Mouse (Mus musculus): Measurements from ENCODE around the gene Gnptab. TPM values are rescaled to one million over a fixed set of nuclear protein-coding genes. Genes with fewer than 3 reads are reported as not detected.
"Not testable (repeated sequence)": the region's sequence is repeated elsewhere in the genome, so short reads cannot be mapped to it uniquely, and the experiment has no call there.

Gene Gnptab
- polyA plus RNA-seq, 1 experiment = 41.2 TPM

DNA sequence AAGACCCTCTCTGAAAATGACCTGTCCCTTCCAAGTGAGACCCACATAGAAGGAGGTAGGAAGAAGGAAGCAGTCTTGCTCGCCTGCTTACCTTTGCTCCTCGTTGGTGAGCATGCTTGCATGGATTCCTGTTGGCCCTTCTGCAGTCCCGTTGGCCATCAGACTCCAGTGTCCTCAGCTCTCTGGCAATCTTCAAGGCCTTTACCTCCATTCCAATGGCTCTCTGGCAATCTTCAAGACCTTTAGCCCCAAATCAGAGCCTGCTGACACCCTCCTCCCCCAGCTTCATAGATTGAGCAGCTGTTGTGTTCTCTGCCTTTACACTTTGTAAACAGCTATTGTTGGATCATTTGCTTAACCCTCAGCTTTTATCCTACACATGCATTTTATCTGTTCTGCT is 14.7 kb upstream of the Gnptab start:
- no peaks in the 10 kb centered on the region for H3K4me1 ChIP-seq (ENCODE audit: control insufficient read depth, insufficient read depth, low read length)
- H3K4me3 ChIP-seq (replicated peaks; ENCODE audit: insufficient read depth, low read depth, low read length) = no peak overlapping the region
- no peaks in the 10 kb centered on the region for H3K27me3 ChIP-seq (ENCODE audit: control insufficient read depth, insufficient read depth, low read length)
- no peak for TF ChIP-seq POLR2A (IDR thresholded peaks at IDR 0.05; ENCODE audit: borderline replicate concordance, insufficient read depth, low read length)
- no peak for TF ChIP-seq CTCF (IDR thresholded peaks at IDR 0.05; ENCODE audit: borderline replicate concordance, insufficient read depth, low read depth, low read length)
- no peak overlapping the region for H3K27ac ChIP-seq (ENCODE audit: insufficient read depth, low read length)
- DNase-seq = no peak
- WGBS = 79% methylated on average over 3 of the region's 3 CpGs

DNA sequence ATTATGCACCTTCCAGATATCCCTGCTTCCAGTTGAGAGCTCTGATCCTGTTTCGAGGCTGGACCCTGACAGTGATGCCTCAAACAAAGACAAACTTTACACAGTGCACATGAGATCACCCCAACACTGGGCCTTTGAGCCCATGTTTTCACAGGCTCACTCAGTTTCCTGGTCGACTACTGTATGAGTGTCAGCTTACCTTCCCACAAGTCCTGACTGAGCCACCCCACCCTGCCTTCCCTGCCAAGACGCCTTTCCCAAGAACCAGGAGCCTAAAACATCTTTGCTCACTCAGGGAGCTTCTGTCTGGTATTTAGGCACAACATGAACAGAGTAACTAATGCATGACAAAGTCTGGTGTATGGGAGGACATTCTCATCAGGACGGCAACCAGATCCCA is 9.7 kb upstream of the Gnptab start:
- WGBS = 55% methylated on average over 4 of the region's 4 CpGs
- no peak overlapping the region for H3K4me3 ChIP-seq (replicated peaks; ENCODE audit: insufficient read depth, low read depth, low read length)
- no peaks in the 10 kb centered on the region for H3K27me3 ChIP-seq (ENCODE audit: control insufficient read depth, insufficient read depth, low read length)
- no peaks in the 10 kb centered on the region for H3K4me1 ChIP-seq (ENCODE audit: control insufficient read depth, insufficient read depth, low read length)
- TF ChIP-seq POLR2A (IDR thresholded peaks at IDR 0.05; ENCODE audit: borderline replicate concordance, insufficient read depth, low read length) (no peak), CTCF (IDR thresholded peaks at IDR 0.05; ENCODE audit: borderline replicate concordance, insufficient read depth, low read depth, low read length) (no peak)
- H3K27ac ChIP-seq (ENCODE audit: insufficient read depth, low read length) = no peak overlapping the region
- DNase-seq = no peak

GRCm38 (mm10) chr10:88371793-88372192 is 7.1 kb upstream of the Gnptab start:
- Histone ChIP-seq H3K27ac (ENCODE audit: insufficient read depth, low read length) (no peak overlapping the region), H3K27me3 (ENCODE audit: control insufficient read depth, insufficient read depth, low read length) (no peaks in the 10 kb centered on the region), H3K4me3 (replicated peaks; ENCODE audit: insufficient read depth, low read depth, low read length) (no peak overlapping the region), H3K4me1 (ENCODE audit: control insufficient read depth, insufficient read depth, low read length) (no peaks in the 10 kb centered on the region)
- WGBS = 1% methylated on average over 2 of the region's 2 CpGs
- TF ChIP-seq CTCF (IDR thresholded peaks at IDR 0.05; ENCODE audit: borderline replicate concordance, insufficient read depth, low read depth, low read length) (peak; percentile 41; the same call in 1 of the 2 replicates), POLR2A (IDR thresholded peaks at IDR 0.05; ENCODE audit: borderline replicate concordance, insufficient read depth, low read length) (no peak)
- DNase-seq = no peak

DNA sequence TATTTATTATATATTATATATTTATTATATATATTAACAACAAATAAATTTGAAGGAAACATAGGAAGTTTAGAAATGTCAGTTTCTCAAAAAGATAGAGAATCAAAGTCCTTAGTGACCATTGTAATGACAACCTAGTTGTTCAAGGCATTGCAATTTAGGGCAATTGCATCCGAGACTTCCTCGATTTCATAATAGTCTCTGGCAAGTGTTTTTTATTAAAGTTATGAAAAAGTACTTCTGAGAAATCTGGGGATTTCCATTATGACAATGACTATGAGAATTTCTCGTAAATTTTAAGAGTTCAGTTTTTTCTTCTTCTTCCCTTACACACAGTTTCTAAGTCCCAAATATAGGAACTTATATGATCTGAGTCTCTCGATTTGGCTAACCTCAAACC is 6.5 kb upstream of the Gnptab start:
- Histone ChIP-seq H3K4me3 (replicated peaks; ENCODE audit: insufficient read depth, low read depth, low read length) (no peak overlapping the region), H3K27me3 (ENCODE audit: control insufficient read depth, insufficient read depth, low read length) (no peaks in the 10 kb centered on the region), H3K4me1 (ENCODE audit: control insufficient read depth, insufficient read depth, low read length) (no peaks in the 10 kb centered on the region), H3K27ac (ENCODE audit: insufficient read depth, low read length) (no peak overlapping the region)
- no peak for DNase-seq
- TF ChIP-seq POLR2A (IDR thresholded peaks at IDR 0.05; ENCODE audit: borderline replicate concordance, insufficient read depth, low read length) = no peak
- TF ChIP-seq CTCF (IDR thresholded peaks at IDR 0.05; ENCODE audit: borderline replicate concordance, insufficient read depth, low read depth, low read length) = no peak
- 96% methylated on average over 4 of the region's 4 CpGs for WGBS

- 76% methylated on average over 2 of the region's 2 CpGs for WGBS
These were observed 6.0 kb upstream of the Gnptab start for GRCm38 (mm10) chr10:88372945-88373344.

GRCm38 (mm10) chr10:88374984-88375383 is 3.9 kb upstream of the Gnptab start:
- Histone ChIP-seq H3K27me3 (ENCODE audit: control insufficient read depth, insufficient read depth, low read length) (no peaks in the 10 kb centered on the region), H3K27ac (ENCODE audit: insufficient read depth, low read length) (no peak overlapping the region), H3K4me3 (replicated peaks; ENCODE audit: insufficient read depth, low read depth, low read length) (no peak overlapping the region), H3K4me1 (ENCODE audit: control insufficient read depth, insufficient read depth, low read length) (0 out of 2 replicates have a peak, but pooled peaks cover 3% of the 10 kb centered on the region)
- WGBS = 23% methylated on average over 10 of the region's 10 CpGs
- TF ChIP-seq POLR2A (IDR thresholded peaks at IDR 0.05; ENCODE audit: borderline replicate concordance, insufficient read depth, low read length) (no peak), CTCF (IDR thresholded peaks at IDR 0.05; ENCODE audit: borderline replicate concordance, insufficient read depth, low read depth, low read length) (no peak)
- no peak for DNase-seq

More at GRCm38 (mm10) chr10:88372945-88373344, 6.0 kb upstream of the Gnptab start:
- not testable (repeated sequence) for H3K27me3 ChIP-seq (ENCODE audit: control insufficient read depth, insufficient read depth, low read length); H3K4me1 ChIP-seq (ENCODE audit: control insufficient read depth, insufficient read depth, low read length); H3K27ac ChIP-seq (ENCODE audit: insufficient read depth, low read length); DNase-seq; H3K4me3 ChIP-seq (replicated peaks; ENCODE audit: insufficient read depth, low read depth, low read length)

DNA sequence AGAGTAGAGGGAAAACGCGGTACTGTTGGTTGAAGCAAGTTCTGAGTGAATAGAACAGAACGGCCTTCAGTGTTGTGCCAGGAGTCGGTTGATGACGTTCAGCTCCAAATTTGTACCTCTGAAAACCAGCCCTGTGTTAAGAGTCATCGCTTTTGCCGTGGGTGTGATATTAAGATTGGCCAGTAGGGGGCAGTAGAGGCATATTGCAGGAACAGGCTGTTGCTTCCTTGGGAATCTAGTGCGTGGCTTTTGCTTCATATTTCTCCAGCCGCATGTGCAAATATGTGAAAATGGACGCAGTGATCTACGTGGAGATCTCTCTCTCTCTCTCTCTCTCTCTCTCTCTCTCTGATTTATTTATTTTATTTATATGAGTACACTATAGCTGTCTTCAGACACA is 2.2 kb upstream of the Gnptab start:
- under 1% methylated on average over 11 of the region's 11 CpGs for WGBS
- Histone ChIP-seq H3K27ac (ENCODE audit: insufficient read depth, low read length) (no peak overlapping the region), H3K4me1 (ENCODE audit: control insufficient read depth, insufficient read depth, low read length) (peaks cover 6% of the 10 kb centered on the region; the same call in 1 of the 2 replicates), H3K4me3 (replicated peaks; ENCODE audit: insufficient read depth, low read depth, low read length) (no peak overlapping the region), H3K27me3 (ENCODE audit: control insufficient read depth, insufficient read depth, low read length) (no peaks in the 10 kb centered on the region)
- TF ChIP-seq CTCF (IDR thresholded peaks at IDR 0.05; ENCODE audit: borderline replicate concordance, insufficient read depth, low read depth, low read length) = peak; percentile 85
- TF ChIP-seq POLR2A (IDR thresholded peaks at IDR 0.05; ENCODE audit: borderline replicate concordance, insufficient read depth, low read length) = no peak
- peak; percentile 89 to 94 for DNase-seq

DNA sequence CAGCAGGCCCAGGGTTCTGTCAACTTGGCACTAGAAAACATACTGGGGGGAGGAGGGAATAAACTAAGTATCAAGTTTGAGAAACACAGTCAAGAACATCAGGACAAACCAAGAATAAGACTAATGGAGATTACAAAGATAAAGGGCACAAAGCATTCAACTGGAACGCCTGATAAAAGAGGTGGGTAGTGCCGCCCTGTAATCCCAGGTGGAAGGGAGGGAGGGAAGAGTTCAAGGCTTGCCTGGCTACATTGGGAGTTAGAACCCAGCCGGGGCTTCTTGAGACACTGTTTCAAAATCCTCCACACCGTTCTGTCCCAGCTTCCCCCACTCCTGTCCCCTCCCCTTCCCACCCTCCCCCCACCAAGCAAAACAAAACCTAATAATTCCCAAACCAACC is 1.3 kb upstream of the Gnptab start:
- DNase-seq = no peak
- WGBS = 80% methylated on average over 4 of the region's 4 CpGs
- no peak for TF ChIP-seq CTCF (IDR thresholded peaks at IDR 0.05; ENCODE audit: borderline replicate concordance, insufficient read depth, low read depth, low read length)
- no peak for TF ChIP-seq POLR2A (IDR thresholded peaks at IDR 0.05; ENCODE audit: borderline replicate concordance, insufficient read depth, low read length)

More for the DNA sequence above, 1.3 kb upstream of the Gnptab start:
- Histone ChIP-seq H3K4me1 (ENCODE audit: control insufficient read depth, insufficient read depth, low read length) (peaks cover 6% of the 10 kb centered on the region; the same call in 1 of the 2 replicates), H3K27me3 (ENCODE audit: control insufficient read depth, insufficient read depth, low read length) (no peaks in the 10 kb centered on the region), H3K27ac (ENCODE audit: insufficient read depth, low read length) (no peak overlapping the region), H3K4me3 (replicated peaks; ENCODE audit: insufficient read depth, low read depth, low read length) (no peak overlapping the region)

Data from cerebellum, adult 2 months (tissue).